Mouse (Mus musculus): Measurements from ENCODE around the gene Tex13c2. TPM values are rescaled to one million over a fixed set of nuclear protein-coding genes. Genes with fewer than 3 reads are reported as not detected.

The Tex13c2 gene
- total RNA-seq (2021): not detected

- DNase-seq: no peak
- intact Hi-C loops (cut with DNase I): no loop called here
Measured at GRCm38 (mm10) chrX:42489446-42489845, at the start of gene Tex13c2. Tex13c2 (plus strand) TSS chrX:42489691.

GRCm38 (mm10) chrX:42450305-42450704, 39.2 kb upstream of the Tex13c2 start:
- DNase-seq: no peak
- intact Hi-C loops (cut with DNase I): no loop called here

DNA sequence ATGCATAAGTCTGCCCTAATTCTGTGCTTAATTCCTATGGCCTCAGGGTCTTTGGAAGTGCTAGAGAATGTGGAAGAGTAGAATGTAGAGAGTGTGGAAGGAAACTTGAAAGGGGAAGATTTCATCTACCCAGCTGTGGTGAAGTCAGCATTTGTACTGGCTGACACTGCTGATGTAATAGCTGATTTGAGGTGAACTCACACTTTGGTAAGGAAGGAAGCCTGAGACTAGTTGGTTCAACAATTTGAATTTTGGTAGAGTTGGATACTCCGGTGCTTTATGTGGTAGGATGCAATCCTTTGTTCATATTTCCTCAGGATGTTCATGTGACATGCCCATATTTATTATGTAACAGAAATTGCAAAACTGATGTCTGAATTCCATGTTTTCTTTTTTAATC, 36.5 kb upstream of the Tex13c2 start:
- intact Hi-C loops (cut with DNase I): no loop called here
- no peak for DNase-seq

- intact Hi-C loops (cut with DNase I): no loop called here
- no peak for DNase-seq
Measured at GRCm38 (mm10) chrX:42454533-42454932, 35.0 kb upstream of the Tex13c2 start.

GRCm38 (mm10) chrX:42490336-42490735, 845 bp downstream of the Tex13c2 start:
- intact Hi-C loops (cut with DNase I): no loop called here
- DNase-seq: no peak

GRCm38 (mm10) chrX:42500538-42500937, 11.0 kb downstream of the Tex13c2 start:
- intact Hi-C loops (cut with DNase I): loop anchor here (10.0 kb wide), 1 partner anchor 136 kb away; no protein-coding TSS in a partner anchor

GRCm38 (mm10) chrX:42502291-42503043, 13.0 kb downstream of the Tex13c2 start, which contains the start of gene Sh2d1a:
Sh2d1a (plus strand) TSS chrX:42502453.
- intact Hi-C loops (cut with DNase I): loop anchor here (10.0 kb wide), 1 partner anchor 138 kb away; no protein-coding TSS in a partner anchor

More at GRCm38 (mm10) chrX:42500538-42500937, 11.0 kb downstream of the Tex13c2 start:
- DNase-seq: no peak

GRCm38 (mm10) chrX:42511105-42511504, 21.6 kb downstream of the Tex13c2 start:
- intact Hi-C loops (cut with DNase I): loop anchor here (10.0 kb wide), 1 partner anchor 236 kb away; no protein-coding TSS in a partner anchor
- DNase-seq: no peak

More at GRCm38 (mm10) chrX:42502291-42503043, 13.0 kb downstream of the Tex13c2 start, which contains the start of gene Sh2d1a:
- DNase-seq: no peak

- intact Hi-C loops (cut with DNase I): loop anchor here (10.0 kb wide), 1 partner anchor 238 kb away; no protein-coding TSS in a partner anchor
- DNase-seq: no peak
Measured at GRCm38 (mm10) chrX:42512567-42512966, 23.1 kb downstream of the Tex13c2 start.

DNA sequence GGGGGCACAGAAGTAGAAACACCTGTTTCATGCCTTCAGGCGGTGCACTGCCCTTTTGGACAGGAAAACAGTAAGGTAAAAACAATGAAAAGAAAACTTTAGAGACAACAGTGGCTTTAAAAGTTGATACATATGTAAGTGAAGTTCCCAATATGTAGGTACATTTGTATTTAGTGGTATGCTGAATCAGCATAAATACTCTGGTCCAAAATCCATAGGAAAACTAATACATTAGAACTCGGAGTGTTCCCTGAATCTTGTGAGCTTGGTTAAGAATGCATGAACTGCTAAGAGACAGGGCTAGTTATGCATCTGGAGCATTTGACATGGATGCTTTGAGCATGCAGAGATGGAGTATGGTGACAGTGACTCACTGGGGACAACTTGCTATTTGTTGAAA, 33.4 kb downstream of the Tex13c2 start:
- DNase-seq: no peak
- intact Hi-C loops (cut with DNase I): no loop called here

DNA sequence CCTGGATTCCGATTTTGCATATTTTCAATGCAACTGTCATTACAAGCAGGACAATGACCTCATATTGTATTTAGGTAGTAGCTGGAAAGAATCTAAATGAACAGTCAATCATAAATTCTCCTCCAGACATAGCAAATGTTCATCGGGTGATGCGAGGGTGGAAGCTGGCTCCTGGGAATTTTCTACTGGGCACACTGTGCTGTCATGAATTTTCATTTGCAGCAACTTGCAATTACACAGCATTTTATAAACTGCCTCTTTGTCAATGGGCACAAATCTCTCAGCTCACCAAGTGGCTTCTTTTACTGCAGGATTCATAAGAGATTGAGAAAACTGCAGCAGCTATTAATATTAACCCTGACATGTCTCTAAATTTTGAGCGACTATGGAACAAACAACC, 41.2 kb downstream of the Tex13c2 start:
- intact Hi-C loops (cut with DNase I): no loop called here
- DNase-seq: no peak

- peak; percentile 1 to 2 for DNase-seq
- intact Hi-C loops (cut with DNase I): loop anchor here (1.0 kb wide), 1 partner anchor 106 kb away; no protein-coding TSS in a partner anchor
Measured at GRCm38 (mm10) chrX:42540030-42540755, 50.7 kb downstream of the Tex13c2 start.

DNA sequence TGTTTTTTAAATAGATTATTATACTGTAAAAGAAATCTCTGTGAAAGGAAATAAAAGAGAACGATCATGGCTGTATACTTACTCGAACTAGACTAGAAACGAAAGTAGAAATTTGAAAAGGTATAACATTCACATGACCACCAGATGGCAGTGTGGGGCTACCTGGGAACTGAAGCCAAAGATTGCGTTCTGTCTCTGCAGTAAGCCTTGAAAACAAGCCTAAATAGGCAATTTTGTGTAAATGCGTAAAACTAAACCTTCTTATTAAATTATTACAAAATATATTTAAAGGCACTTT, 51.2 kb downstream of the Tex13c2 start:
- intact Hi-C loops (cut with DNase I): loop anchor here (1.0 kb wide), 1 partner anchor 106 kb away; no protein-coding TSS in a partner anchor
- DNase-seq: peak; percentile 60 to 65

Other genes starting within 250 kb of the Tex13c2 start
- gene Sh2d1a, start 12.8 kb downstream of the Tex13c2 start, total RNA-seq (2021): not detected